Mouse (Mus musculus): ENCODE results near the gene Ccdc110. TPM values are rescaled to one million over a fixed set of nuclear protein-coding genes. Genes with fewer than 3 reads are reported as not detected.

The Ccdc110 gene
- polyA plus RNA-seq (2015; fragmentation: Illumina TruSeq; extraction: RNeasy Lipid Tissue Mini Kit (QIAGEN cat#74804); ENCODE audit: insufficient read depth, low read depth, low replicate concordance), result not detected

DNA sequence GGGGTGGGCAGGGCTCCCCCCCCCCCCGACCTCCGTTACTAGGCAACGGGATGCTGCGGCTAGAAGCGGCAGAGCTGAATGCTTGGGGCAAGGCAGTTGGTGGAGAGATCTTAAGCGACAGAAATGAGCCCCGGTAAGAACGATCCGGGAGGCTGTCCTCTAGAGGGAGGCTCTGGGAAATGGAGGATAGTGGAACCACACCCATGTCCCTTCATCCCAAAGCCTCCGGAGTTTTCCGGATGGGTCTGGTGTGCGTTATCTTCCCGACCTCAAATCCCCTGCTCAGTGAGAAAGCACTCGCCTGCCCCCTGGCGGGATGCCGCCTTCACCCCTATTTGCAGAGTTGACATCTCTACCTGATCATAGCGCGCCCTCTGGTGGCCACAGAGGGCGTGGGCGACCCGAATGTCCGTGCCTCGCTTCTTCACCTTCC lies at the start of gene Ccdc110:
Gene Ccdc110 (plus strand): TSS at position 38 of the 433 bp plus-strand sequence.

DNA sequence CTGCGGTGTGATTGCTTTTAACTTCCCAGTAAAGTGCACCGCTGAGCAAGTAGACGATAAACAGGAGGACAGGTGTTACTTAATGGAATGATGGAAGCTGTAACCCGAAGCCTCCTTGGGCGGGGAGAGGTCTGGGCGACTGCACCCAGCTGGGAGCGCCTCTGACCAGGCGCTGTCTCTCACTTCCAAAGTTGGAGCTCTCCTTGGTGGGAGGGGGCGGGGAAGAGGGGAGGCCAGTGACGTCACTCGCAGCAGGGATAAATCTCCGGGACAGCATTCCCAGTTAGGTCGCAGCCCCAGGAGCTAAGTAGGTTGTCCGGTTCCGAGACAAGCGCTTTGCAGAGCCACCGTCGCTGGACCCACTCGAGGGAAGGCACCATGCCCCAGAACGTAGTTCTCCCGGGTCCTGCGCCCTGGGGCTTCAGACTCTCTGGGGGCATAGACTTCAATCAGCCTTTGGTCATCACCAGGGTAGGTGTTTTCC lies 49.2 kb upstream of the Ccdc110 start, which contains the start of gene Pdlim3:
Gene Pdlim3 (plus strand): TSS at position 260 of the 484 bp plus-strand sequence.

GRCm38 (mm10) chr8:45975126-45975836 lies 40.9 kb downstream of the Ccdc110 start, which contains the start of the genes 1700029J07Rik and Ufsp2:
1700029J07Rik (minus strand) TSS chr8:45975252.
Ufsp2 (plus strand) TSS chr8:45975528.

Other genes with a start within 250 kb of the Ccdc110 start
- gene Pdlim3, start 49.2 kb upstream of the Ccdc110 start, polyA plus RNA-seq (2015; fragmentation: Illumina TruSeq; extraction: RNeasy Lipid Tissue Mini Kit (QIAGEN cat#74804); ENCODE audit: insufficient read depth, low read depth, low replicate concordance), result 6.8 TPM
- 3.3 TPM for gene 1700029J07Rik, start 40.6 kb downstream of the Ccdc110 start, polyA plus RNA-seq (2015; fragmentation: Illumina TruSeq; extraction: RNeasy Lipid Tissue Mini Kit (QIAGEN cat#74804); ENCODE audit: insufficient read depth, low read depth, low replicate concordance)
- gene Ufsp2, start 40.9 kb downstream of the Ccdc110 start, polyA plus RNA-seq (2015; fragmentation: Illumina TruSeq; extraction: RNeasy Lipid Tissue Mini Kit (QIAGEN cat#74804); ENCODE audit: insufficient read depth, low read depth, low replicate concordance), result 14.1 TPM
- gene Lrp2bp, start 64.7 kb downstream of the Ccdc110 start, polyA plus RNA-seq (2015; fragmentation: Illumina TruSeq; extraction: RNeasy Lipid Tissue Mini Kit (QIAGEN cat#74804); ENCODE audit: insufficient read depth, low read depth, low replicate concordance), result not detected
- gene Ankrd37, start 71.1 kb downstream of the Ccdc110 start, polyA plus RNA-seq (2015; fragmentation: Illumina TruSeq; extraction: RNeasy Lipid Tissue Mini Kit (QIAGEN cat#74804); ENCODE audit: insufficient read depth, low read depth, low replicate concordance), result 5.2 TPM
- gene Cfap97, start 217.2 kb downstream of the Ccdc110 start, polyA plus RNA-seq (2015; fragmentation: Illumina TruSeq; extraction: RNeasy Lipid Tissue Mini Kit (QIAGEN cat#74804); ENCODE audit: insufficient read depth, low read depth, low replicate concordance), result 2.7 TPM
- gene Snx25, start 217.5 kb downstream of the Ccdc110 start, polyA plus RNA-seq (2015; fragmentation: Illumina TruSeq; extraction: RNeasy Lipid Tissue Mini Kit (QIAGEN cat#74804); ENCODE audit: insufficient read depth, low read depth, low replicate concordance), result 3.6 TPM